Mouse (Mus musculus) T-helper 2 cell (primary cell): ENCODE results near the gene Sparc.

ENCODE experiments used
- in situ Hi-C: fragments of 300-600 bp; cut with MboI, MseI; formaldehyde crosslinking; loops from one replicate; pipeline ENCODE4 v1.15.1; 2025; ENCODE audit warnings: high pct_unique_total_duplicates

Gene Sparc

GRCm38 (mm10) chr11:55405601-55406469, 17.1 kb downstream of the Sparc start:
- in situ Hi-C loops: no loop called here

GRCm38 (mm10) chr11:55404659-55405457, 18.1 kb downstream of the Sparc start:
- in situ Hi-C loops: no loop called here

- in situ Hi-C loops: no loop called here
Observed at GRCm38 (mm10) chr11:55400863-55401262, 22.1 kb downstream of the Sparc start.

GRCm38 (mm10) chr11:55398371-55398770, 24.6 kb downstream of the Sparc start:
- in situ Hi-C loops: loop anchor here (5.0 kb wide), 1 partner anchor 44 kb away; no protein-coding TSS in a partner anchor

GRCm38 (mm10) chr11:55397441-55397840, 25.5 kb downstream of the Sparc start:
- in situ Hi-C loops: loop anchor here (5.0 kb wide), 1 partner anchor 45 kb away; no protein-coding TSS in a partner anchor

- in situ Hi-C loops: loop anchor here (5.0 kb wide), 1 partner anchor 45 kb away; no protein-coding TSS in a partner anchor
Observed at GRCm38 (mm10) chr11:55397036-55397435, 25.9 kb downstream of the Sparc start.

- in situ Hi-C loops: loop anchor here (5.0 kb wide), 1 partner anchor 47 kb away; no protein-coding TSS in a partner anchor
Observed at GRCm38 (mm10) chr11:55395073-55395642, 27.8 kb downstream of the Sparc start.

GRCm38 (mm10) chr11:55394592-55394991, 28.4 kb downstream of the Sparc start:
- in situ Hi-C loops: no loop called here

GRCm38 (mm10) chr11:55392474-55392873, 30.5 kb downstream of the Sparc start:
- in situ Hi-C loops: no loop called here

GRCm38 (mm10) chr11:55389778-55390177, 33.2 kb downstream of the Sparc start:
- in situ Hi-C loops: no loop called here

- in situ Hi-C loops: no loop called here
Observed at GRCm38 (mm10) chr11:55387576-55387975, 35.4 kb downstream of the Sparc start.

- in situ Hi-C loops: no loop called here
Observed at GRCm38 (mm10) chr11:55386424-55387063, 36.4 kb downstream of the Sparc start.

- in situ Hi-C loops: loop anchor here (5.0 kb wide), 1 partner anchor 181 kb away; the partner anchor contains the start of gene Slc36a1
Observed at GRCm38 (mm10) chr11:55383463-55384045, 39.4 kb downstream of the Sparc start.

- in situ Hi-C loops: loop anchor here (5.0 kb wide), 1 partner anchor 179 kb away; the partner anchor contains the start of gene Slc36a1
Observed at GRCm38 (mm10) chr11:55380908-55381307, 42.1 kb downstream of the Sparc start.

- in situ Hi-C loops: no loop called here
Observed at GRCm38 (mm10) chr11:55378371-55378770, 44.6 kb downstream of the Sparc start.

- in situ Hi-C loops: no loop called here
Observed at GRCm38 (mm10) chr11:55373838-55374237, 49.1 kb downstream of the Sparc start.

- in situ Hi-C loops: no loop called here
Observed at GRCm38 (mm10) chr11:55373373-55373772, 49.6 kb downstream of the Sparc start.

- in situ Hi-C loops: no loop called here
Observed at GRCm38 (mm10) chr11:55372001-55372400, 51.0 kb downstream of the Sparc start.

GRCm38 (mm10) chr11:55369093-55369471, 53.9 kb downstream of the Sparc start:
- in situ Hi-C loops: no loop called here

GRCm38 (mm10) chr11:55368388-55369092, 54.4 kb downstream of the Sparc start:
- in situ Hi-C loops: no loop called here
